Mouse (Mus musculus) forebrain, embryonic 15.5 days (tissue): Measurements from ENCODE around the gene Atp5c1. TPM values are rescaled to one million over a fixed set of nuclear protein-coding genes. Genes with fewer than 3 reads are reported as not detected.

ENCODE experiments used
- polyA plus RNA-seq: library from polyadenylated mRNA; unstranded; fragments of >200 nt; fragmentation: Nextera tagmentation; extraction: Ambion mirVana; gene quantifications from 2 replicates; pipeline ENCODE4 v1.2.1, GENCODE M21; 2015

The Atp5c1 gene
- polyA plus RNA-seq, 1 experiment from 2014 or later = 533 TPM

Other genes with a start within 250 kb of the Atp5c1 start
- not detected in 2 replicates for gene 4930412O13Rik, start 199.3 kb downstream of the Atp5c1 start, polyA plus RNA-seq
- gene 9230102O04Rik, start 191.0 kb downstream of the Atp5c1 start, polyA plus RNA-seq = not detected in 2 replicates
- gene Gata3, start 190.5 kb downstream of the Atp5c1 start, polyA plus RNA-seq = 1.1 and 2.3 TPM in 2 replicates
- 14.9 and 15.8 TPM in 2 replicates for gene Taf3, start 31.9 kb downstream of the Atp5c1 start, polyA plus RNA-seq
- gene Kin, start 83 bp upstream of the Atp5c1 start, polyA plus RNA-seq = 39.3 and 40.7 TPM in 2 replicates
- gene Itih2, start 50.9 kb upstream of the Atp5c1 start, polyA plus RNA-seq = 1.4 and 1.7 TPM in 2 replicates
- 3.3 and 3.5 TPM in 2 replicates for gene Itih5, start 73.1 kb upstream of the Atp5c1 start, polyA plus RNA-seq